Mouse (Mus musculus) embryonic fibroblast, embryonic 13.5 days (primary cell): Measurements from ENCODE around the gene Psmd9. TPM values are rescaled to one million over a fixed set of nuclear protein-coding genes. Genes with fewer than 3 reads are reported as not detected.

Experiments
- H3K27ac ChIP-seq: 2 replicates; pipeline ENCODE4 v1.5.1; 2012; ENCODE audit warnings: low read length, control low read depth, inconsistent platforms; ENCODE audit not compliant: insufficient read depth
- H3K4me1 ChIP-seq: 2 replicates; pipeline ENCODE4 v1.6.1; 2011; ENCODE audit warnings: low read length; ENCODE audit not compliant: control insufficient read depth, insufficient read depth
- H3K4me3 ChIP-seq: 2 replicates; pipeline ENCODE4 v1.5.1; 2011; ENCODE audit warnings: mild to moderate bottlenecking, control low read depth, low read length; ENCODE audit not compliant: insufficient read depth
- CTCF ChIP-seq: IDR thresholded peaks from 2 replicates; pipeline ENCODE4 v1.5.1; 2011; ENCODE audit warnings: mild to moderate bottlenecking, control low read depth, low read length, moderate library complexity, borderline replicate concordance; ENCODE audit not compliant: insufficient read depth
- POLR2A ChIP-seq: IDR thresholded peaks from 2 replicates; pipeline ENCODE4 v1.6.1; 2011; ENCODE audit warnings: low read depth, mild to moderate bottlenecking, control low read depth, low read length, moderate library complexity
- polyA plus RNA-seq: library from polyadenylated mRNA; stranded (reverse); fragments of >200 nt; gene quantifications from 2 replicates; pipeline ENCODE4 v1.2.4, GENCODE M21; 2011; ENCODE audit warnings: low read depth; ENCODE audit not compliant: missing spikeins, insufficient read length

Psmd9 gene
- polyA plus RNA-seq, 1 experiment, result 28.4 TPM

DNA sequence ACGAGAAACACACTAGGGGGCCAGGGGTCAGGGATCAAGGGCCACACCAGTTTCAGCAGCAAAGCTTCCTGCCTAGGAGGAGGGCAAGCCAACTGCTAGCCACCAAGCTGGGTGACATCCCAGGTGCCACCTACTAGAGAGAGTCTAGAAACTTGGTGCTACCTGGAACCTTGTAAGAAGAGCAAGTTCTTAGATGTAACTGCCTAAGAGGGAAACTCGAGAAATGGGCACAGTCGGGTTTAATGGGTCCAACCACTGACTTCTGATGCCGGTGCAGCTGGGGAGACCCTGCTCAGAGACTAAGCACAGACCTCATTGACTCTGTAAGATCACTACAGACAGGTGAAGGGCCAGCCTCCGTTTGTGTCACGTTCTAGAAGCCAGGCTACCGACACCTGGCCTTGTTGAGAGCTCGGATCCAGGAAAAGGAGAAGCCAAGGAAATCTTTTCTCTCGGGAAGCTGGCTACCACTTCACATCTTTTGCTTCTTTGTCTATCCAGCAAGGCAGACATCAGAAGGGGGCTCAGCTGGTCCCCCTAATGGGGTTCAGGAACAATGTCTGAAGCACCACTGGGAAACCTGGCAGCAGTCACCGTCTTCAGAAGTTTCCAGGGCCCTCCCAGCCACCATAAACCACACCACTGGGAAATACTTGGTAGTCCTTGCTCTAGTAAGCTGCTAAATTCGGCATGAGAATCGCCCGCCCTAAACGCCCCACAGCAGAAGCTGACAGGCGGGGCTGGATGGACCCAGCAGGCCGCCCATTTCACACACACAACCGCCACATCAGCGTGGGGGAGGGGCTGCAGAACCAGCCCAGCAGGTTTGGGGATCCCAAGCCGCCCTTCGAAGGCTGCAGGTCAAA lies 31.9 kb upstream of the Psmd9 start:
- peak overlapping the region; percentile 35 for H3K4me3 ChIP-seq

DNA sequence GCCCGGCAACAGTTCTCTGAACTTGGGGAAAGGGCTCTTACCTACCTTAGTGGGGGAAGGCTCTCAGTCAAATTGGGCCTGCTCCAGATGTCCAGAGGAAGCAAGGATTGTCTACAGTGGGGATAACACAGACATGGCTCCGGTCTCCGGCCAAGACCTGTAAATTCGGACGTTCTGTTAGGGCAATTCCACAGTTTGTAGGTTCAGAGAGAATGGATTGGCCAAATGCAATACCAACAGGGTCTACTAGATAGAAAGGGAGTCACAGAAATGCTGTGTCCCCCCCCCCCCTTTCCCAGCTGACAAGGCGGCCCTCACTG lies 31.3 kb upstream of the Psmd9 start:
- peak; percentile 36 for TF ChIP-seq POLR2A
- TF ChIP-seq CTCF, result no peak
- peaks cover 11% of the 10 kb centered on the region for H3K4me1 ChIP-seq
- H3K27ac ChIP-seq, result peak overlapping the region; percentile 100

More for the DNA sequence above, 31.9 kb upstream of the Psmd9 start:
- peaks cover 11% of the 10 kb centered on the region for H3K4me1 ChIP-seq
- no peak for TF ChIP-seq CTCF
- peak; percentile 55 for TF ChIP-seq POLR2A
- peak overlapping the region; percentile 100 for H3K27ac ChIP-seq

DNA sequence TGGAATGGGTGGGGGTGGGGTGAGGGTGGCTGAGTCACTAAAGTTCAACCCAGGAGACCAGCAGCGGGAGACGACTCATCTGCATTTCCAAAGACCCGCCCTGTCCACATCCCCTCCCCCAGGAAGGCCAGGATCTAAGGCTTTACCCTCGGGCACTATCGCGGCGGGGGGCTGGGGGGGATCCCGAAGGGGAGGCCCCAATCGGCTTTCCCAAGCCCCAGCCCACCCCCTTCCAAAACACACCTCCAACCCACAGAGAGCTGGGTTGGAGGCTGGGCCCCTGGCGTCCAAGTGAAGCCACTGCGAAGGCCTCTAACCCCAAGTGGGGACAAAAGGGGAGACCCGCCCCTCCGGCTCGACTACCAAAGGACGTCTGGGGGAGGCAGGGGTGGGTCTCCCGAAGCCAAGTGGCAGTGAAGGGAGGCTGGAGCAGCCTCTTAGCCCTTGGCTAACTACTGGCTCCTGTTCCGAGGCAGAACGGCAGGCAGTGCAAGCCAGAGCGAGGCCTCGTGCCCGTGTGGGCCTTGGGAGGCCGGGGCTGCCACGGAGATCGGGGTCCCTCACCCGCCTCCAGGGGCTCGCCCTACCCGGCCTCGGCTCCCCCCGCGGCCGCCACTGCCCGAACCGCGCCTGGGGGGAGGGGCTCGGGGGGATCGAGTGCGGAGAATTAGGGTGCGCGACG lies 30.8 kb upstream of the Psmd9 start:
- Histone ChIP-seq H3K27ac (peak overlapping the region; percentile 100), H3K4me3 (peak overlapping the region; percentile 53), H3K4me1 (peaks cover 8% of the 10 kb centered on the region)
- TF ChIP-seq CTCF, result no peak
- peak; percentile 81 for TF ChIP-seq POLR2A

More for the DNA sequence above, 31.3 kb upstream of the Psmd9 start:
- peak overlapping the region; percentile 35 for H3K4me3 ChIP-seq

DNA sequence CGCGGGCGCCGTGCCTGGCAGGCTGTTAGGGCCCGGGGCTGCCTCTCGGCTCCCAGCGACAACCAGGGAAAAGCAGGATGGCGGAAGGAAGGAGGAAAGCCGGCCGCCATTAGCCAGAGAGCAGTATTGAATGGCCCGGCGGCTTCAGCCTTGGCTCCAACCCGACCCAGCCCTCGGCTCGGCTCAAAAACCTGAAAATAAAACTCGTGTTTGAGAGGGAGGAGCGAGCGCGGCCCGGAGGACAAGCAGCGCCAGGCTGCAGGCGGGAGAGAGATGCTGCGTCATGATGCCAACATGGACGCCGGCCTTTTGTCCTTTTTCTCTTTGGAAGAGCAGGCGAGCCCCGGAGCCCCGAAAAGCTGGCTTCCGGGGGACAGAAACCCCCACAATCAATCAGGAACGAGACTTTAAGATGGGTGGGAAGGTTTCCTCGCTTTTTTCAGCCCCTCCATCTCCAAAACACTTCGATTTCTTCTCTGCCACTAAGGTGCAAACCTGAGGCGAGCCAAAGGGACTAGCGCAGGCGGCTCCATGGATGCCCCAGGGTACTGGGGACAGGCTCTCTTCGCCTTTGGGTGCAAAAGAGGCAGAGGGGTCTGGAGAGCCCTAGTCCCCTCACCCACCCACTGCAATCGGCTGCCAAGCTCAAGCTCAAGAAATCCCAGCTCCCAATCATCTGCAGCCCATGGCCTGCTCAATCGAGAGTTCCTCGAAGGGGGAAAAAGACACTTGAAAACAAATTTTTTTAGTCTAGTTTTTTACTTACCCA lies 30.1 kb upstream of the Psmd9 start:
- TF ChIP-seq CTCF, result no peak
- TF ChIP-seq POLR2A, result peak; percentile 75

DNA sequence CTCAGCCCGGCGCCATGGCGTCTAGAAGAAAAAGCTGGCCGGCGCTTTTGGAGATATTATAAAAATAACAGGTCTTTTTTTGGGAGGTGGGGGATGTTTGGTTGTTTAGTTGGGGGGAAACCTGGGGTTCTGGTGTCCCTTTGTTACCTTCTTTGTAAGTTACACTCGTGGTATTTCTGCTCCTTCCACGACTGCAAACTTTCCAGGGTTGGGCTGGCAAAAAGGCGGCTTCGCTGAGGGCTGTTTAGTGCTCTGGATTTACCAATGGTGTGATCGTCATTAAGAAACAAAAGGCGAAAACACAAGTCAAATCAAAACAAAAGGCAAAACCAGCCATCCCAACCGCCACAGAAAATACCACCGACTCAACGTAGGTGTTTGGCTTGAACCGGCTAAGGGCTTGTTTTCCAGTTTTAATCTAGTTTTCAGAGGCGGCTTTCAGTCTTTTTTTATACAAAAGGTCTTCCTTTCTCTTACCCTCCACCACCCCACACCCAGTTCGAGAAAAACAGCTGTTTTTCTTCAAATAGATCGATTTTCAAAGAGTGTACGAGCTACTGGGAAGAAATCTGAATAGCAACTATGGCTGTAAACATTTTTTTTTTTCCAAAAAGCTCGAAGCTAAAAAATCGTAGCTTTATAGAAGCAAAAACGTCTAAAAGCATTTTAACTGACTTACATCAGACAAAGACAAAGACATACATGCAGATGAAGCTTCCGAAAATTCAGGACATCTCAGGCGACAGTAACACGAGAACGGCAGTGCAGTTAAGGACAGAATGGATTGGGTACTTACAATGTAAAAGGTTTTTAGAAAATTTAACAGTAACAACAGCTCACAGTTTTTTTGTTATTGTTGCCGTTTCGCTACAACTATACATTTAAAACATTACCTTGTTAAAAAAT lies 29.2 kb upstream of the Psmd9 start:
- no peak for TF ChIP-seq CTCF
- peak; percentile 82 for TF ChIP-seq POLR2A
- H3K27ac ChIP-seq, result peak overlapping the region; percentile 100
- H3K4me3 ChIP-seq, result peak overlapping the region; percentile 53
- H3K4me1 ChIP-seq, result peaks cover 8% of the 10 kb centered on the region

More for the DNA sequence above, 30.1 kb upstream of the Psmd9 start:
- peak overlapping the region; percentile 100 for H3K27ac ChIP-seq
- peaks cover 6% of the 10 kb centered on the region for H3K4me1 ChIP-seq
- peak overlapping the region; percentile 53 for H3K4me3 ChIP-seq

DNA sequence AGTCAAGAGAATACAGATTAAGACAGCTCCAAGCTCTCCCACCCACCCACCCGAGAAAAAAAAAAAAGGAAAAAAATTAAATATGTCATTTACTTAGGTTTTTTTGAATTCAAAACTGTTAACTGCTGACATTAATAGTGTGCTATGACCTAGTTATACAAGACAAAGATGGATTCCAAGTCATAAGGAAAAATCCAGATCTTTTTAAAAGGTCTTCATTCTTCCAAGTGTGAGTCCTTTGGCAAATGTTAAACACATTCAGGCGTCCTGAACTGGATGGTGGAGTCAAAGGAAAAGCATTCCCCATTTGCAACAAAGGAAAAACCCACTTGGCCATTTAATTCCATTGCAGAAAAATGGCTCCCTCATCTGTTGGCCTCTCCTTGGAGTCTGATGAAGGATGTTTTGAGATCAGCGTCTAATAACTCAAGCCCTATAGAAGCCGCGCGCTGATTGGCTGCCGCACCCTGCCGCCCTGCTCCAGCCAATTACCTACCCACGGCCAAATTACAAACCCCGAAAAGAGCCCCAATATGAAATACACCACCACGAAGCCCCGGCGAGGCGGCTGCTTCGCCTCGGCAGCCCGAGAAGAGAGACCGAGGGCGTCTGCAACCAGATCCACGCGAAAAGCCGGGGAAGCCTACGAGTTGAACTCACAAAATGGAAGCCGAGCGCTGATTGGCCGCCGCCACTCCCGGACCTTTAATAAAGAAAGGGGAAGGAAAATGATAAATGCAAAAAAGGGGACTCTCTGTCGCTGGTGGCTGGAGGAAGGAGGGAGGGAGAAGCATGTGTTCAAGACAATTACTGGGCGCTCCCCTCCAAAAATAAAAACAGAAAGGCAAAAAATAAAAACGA lies 28.3 kb upstream of the Psmd9 start:
- H3K4me1 ChIP-seq, result peaks cover 7% of the 10 kb centered on the region; the same call in 1 of the 2 replicates
- peak overlapping the region; percentile 82 for H3K4me3 ChIP-seq
- TF ChIP-seq POLR2A (peak; percentile 95), CTCF (no peak)
- H3K27ac ChIP-seq, result peak overlapping the region; percentile 91

DNA sequence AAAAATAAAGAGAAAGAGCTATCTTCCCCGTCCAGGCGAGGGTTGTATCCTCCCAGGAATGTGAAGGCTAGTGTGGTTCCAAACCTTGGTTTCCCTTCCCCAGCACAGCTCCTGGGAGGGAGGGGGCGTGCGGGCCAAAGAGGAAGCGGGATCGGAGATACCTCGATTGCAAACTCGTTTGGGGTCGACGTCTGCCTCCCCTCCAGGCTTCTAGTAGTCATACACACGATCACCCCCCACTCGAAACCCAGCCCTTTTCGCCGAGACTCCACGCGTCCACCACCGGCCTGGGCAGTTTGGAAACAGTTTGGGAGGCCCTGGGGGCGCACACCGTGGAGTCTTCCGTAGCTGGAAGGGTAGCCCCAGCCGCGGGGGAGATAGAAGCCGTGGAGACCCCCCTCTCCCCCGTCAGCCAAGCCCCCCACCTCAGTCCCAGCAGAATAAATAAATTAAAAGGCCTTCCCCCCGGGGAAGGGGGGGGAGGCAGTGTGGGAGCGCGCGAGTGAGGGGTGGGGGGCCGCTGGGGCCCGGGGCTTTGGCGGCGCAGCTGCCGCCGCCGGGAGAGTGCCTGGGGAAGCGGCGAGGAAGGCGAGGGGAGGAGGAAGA lies 27.6 kb upstream of the Psmd9 start:
- Histone ChIP-seq H3K4me3 (peak overlapping the region; percentile 82), H3K4me1 (peaks cover 7% of the 10 kb centered on the region; the same call in 1 of the 2 replicates), H3K27ac (peak overlapping the region; percentile 91)
- no peak for TF ChIP-seq CTCF
- TF ChIP-seq POLR2A, result peak; percentile 48; the same call in 1 of the 2 replicates
